Mouse (Mus musculus) liver, adult 10 weeks (tissue): ENCODE measurements around the gene Adm2. TPM values are rescaled to one million over a fixed set of nuclear protein-coding genes. Genes with fewer than 3 reads are reported as not detected.

ENCODE experiments used
- polyA plus RNA-seq: library from polyadenylated mRNA; stranded (reverse); fragments of 350-450 nt; fragmentation: Illumina TruSeq; extraction: RNeasy Lipid Tissue Mini Kit (QIAGEN cat#74804); gene quantifications from one replicate; pipeline ENCODE4 v1.2.3, GENCODE M21; 2014; ENCODE audit warnings: low read depth, low replicate concordance

The Adm2 gene
- polyA plus RNA-seq, result not detected

GRCm38 (mm10) chr15:89322670-89323522 is at the start of gene Adm2:
Gene Adm2, plus strand, starts transcription at chr15:89322720.

GRCm38 (mm10) chr15:89315190-89315731 is 7.3 kb upstream of the Adm2 start, which contains the start of gene Sbf1:
Gene Sbf1, minus strand, starts transcription at chr15:89315311.

GRCm38 (mm10) chr15:89334271-89334670 is 11.8 kb downstream of the Adm2 start, which contains the start of gene Miox:
Gene Miox, plus strand, starts transcription at chr15:89334398.

GRCm38 (mm10) chr15:89355241-89356187 is 33.0 kb downstream of the Adm2 start, which contains the start of the genes Lmf2 and Ncaph2:
Gene Lmf2, minus strand, starts transcription at chr15:89355659.
Gene Ncaph2, plus strand, starts transcription at chr15:89355719.

GRCm38 (mm10) chr15:89373762-89374248 is 51.3 kb downstream of the Adm2 start, which contains the start of gene Sco2:
Gene Sco2, minus strand, starts transcription at chr15:89373846.

Other genes with a start within 250 kb of the Adm2 start
- 6.0 TPM for gene Trabd, start 247.6 kb upstream of the Adm2 start, polyA plus RNA-seq
- 13.7 TPM for gene Selenoo, start 233.6 kb upstream of the Adm2 start, polyA plus RNA-seq
- gene Tubgcp6, start 199.6 kb upstream of the Adm2 start, polyA plus RNA-seq, result 1.2 TPM
- gene Hdac10, start 194.0 kb upstream of the Adm2 start, polyA plus RNA-seq, result 0.79 TPM
- 1.1 TPM for gene Mapk12, start 182.0 kb upstream of the Adm2 start, polyA plus RNA-seq
- 0.16 TPM for gene Mapk11, start 173.1 kb upstream of the Adm2 start, polyA plus RNA-seq
- 6.3 TPM for gene Plxnb2, start 141.9 kb upstream of the Adm2 start, polyA plus RNA-seq
- 0.56 TPM for gene Dennd6b, start 126.2 kb upstream of the Adm2 start, polyA plus RNA-seq
- gene Ppp6r2, start 111.2 kb upstream of the Adm2 start, polyA plus RNA-seq, result 9.0 TPM
- gene Sbf1, start 7.4 kb upstream of the Adm2 start, polyA plus RNA-seq, result 2.2 TPM
- not detected for gene Miox, start 11.7 kb downstream of the Adm2 start, polyA plus RNA-seq
- 0.72 TPM for gene Lmf2, start 32.9 kb downstream of the Adm2 start, polyA plus RNA-seq
- 9.0 TPM for gene Ncaph2, start 33.0 kb downstream of the Adm2 start, polyA plus RNA-seq
- gene Sco2, start 51.1 kb downstream of the Adm2 start, polyA plus RNA-seq, result 5.9 TPM
- gene Tymp, start 54.3 kb downstream of the Adm2 start, polyA plus RNA-seq, result 2.1 TPM
- not detected for gene Odf3b, start 56.6 kb downstream of the Adm2 start, polyA plus RNA-seq
- not detected for gene Klhdc7b, start 62.2 kb downstream of the Adm2 start, polyA plus RNA-seq
- not detected for gene Syce3, start 87.8 kb downstream of the Adm2 start, polyA plus RNA-seq
- gene Cpt1b, start 103.1 kb downstream of the Adm2 start, polyA plus RNA-seq, result 0.61 TPM
- gene C730034F03Rik, start 106.9 kb downstream of the Adm2 start, polyA plus RNA-seq, result 2.3 TPM
- not detected for gene Gm44502, start 107.0 kb downstream of the Adm2 start, polyA plus RNA-seq
- gene Chkb, start 107.2 kb downstream of the Adm2 start, polyA plus RNA-seq, result 55.7 TPM
- not detected for gene Mapk8ip2, start 131.2 kb downstream of the Adm2 start, polyA plus RNA-seq
- 3.4 TPM for gene Arsa, start 154.7 kb downstream of the Adm2 start, polyA plus RNA-seq
- 0.32 TPM for gene Shank3, start 176.9 kb downstream of the Adm2 start, polyA plus RNA-seq
- gene Acr, start 245.6 kb downstream of the Adm2 start, polyA plus RNA-seq, result not detected